Mouse (Mus musculus): ENCODE results near the gene Serac1. TPM values are rescaled to one million over a fixed set of nuclear protein-coding genes. Genes with fewer than 3 reads are reported as not detected.

Gene Serac1
- polyA plus RNA-seq (2012; rRNA removed) = 4.1 and 4.3 TPM in 2 replicates

- TF ChIP-seq POLR2A (IDR thresholded peaks at IDR 0.05; ENCODE audit: low read depth, low read length) = peak; percentile 42
- TF ChIP-seq CTCF (conservative IDR thresholded peaks at IDR 0.05; ENCODE audit: insufficient read depth, insufficient read length, low read depth, low read length) = no peak
- no peaks in the 10 kb centered on the region for H3K27me3 ChIP-seq (replicated peaks; ENCODE audit: control insufficient read depth, insufficient read depth, low read length)
- DNase-seq = peak; percentile 99
- H3K36me3 ChIP-seq (ENCODE audit: control insufficient read depth, insufficient read depth, low read length) = no peaks in the 10 kb centered on the region
- H3K4me1 ChIP-seq (ENCODE audit: control insufficient read depth, insufficient read depth, low read length) = no peaks in the 10 kb centered on the region
- peak within 1 kb of the TSS; percentile 85 for H3K4me3 ChIP-seq (ENCODE audit: insufficient read depth, low read depth, low read length)
- H3K27ac ChIP-seq (ENCODE audit: insufficient read depth, low read depth, low read length) = peak within 1 kb of the TSS; percentile 61
- under 1% methylated on average over 69 of the region's 70 CpGs for WGBS
These were observed at the start of gene Serac1, which contains the start of gene Gtf2h5 for GRCm38 (mm10) chr17:6079287-6080122. TSS of gene Serac1 (minus strand) at chr17:6079741. TSS of gene Gtf2h5 (plus strand) at chr17:6079786.

GRCm38 (mm10) chr17:6128039-6128438 lies 48.5 kb upstream of the Serac1 start:
- no peak overlapping the region for H3K27ac ChIP-seq (ENCODE audit: insufficient read depth, low read depth, low read length)
- TF ChIP-seq POLR2A (IDR thresholded peaks at IDR 0.05; ENCODE audit: low read depth, low read length) (no peak), CTCF (conservative IDR thresholded peaks at IDR 0.05; ENCODE audit: insufficient read depth, insufficient read length, low read depth, low read length) (no peak)
- no peaks in the 10 kb centered on the region; the same call in 1 of the 2 replicates for H3K4me1 ChIP-seq (ENCODE audit: control insufficient read depth, insufficient read depth, low read length)
- no peak for DNase-seq
- H3K27me3 ChIP-seq (replicated peaks; ENCODE audit: control insufficient read depth, insufficient read depth, low read length) = no peaks in the 10 kb centered on the region
- no peaks in the 10 kb centered on the region for H3K36me3 ChIP-seq (ENCODE audit: control insufficient read depth, insufficient read depth, low read length)
- no peak overlapping the region for H3K4me3 ChIP-seq (ENCODE audit: insufficient read depth, low read depth, low read length)
- WGBS = 52% methylated on average over 3 of the region's 3 CpGs

GRCm38 (mm10) chr17:6125441-6125840 lies 45.9 kb upstream of the Serac1 start:
- Histone ChIP-seq H3K4me3 (ENCODE audit: insufficient read depth, low read depth, low read length) (no peak overlapping the region), H3K27ac (ENCODE audit: insufficient read depth, low read depth, low read length) (no peak overlapping the region), H3K27me3 (replicated peaks; ENCODE audit: control insufficient read depth, insufficient read depth, low read length) (no peaks in the 10 kb centered on the region), H3K36me3 (ENCODE audit: control insufficient read depth, insufficient read depth, low read length) (peaks cover 1% of the 10 kb centered on the region; the same call in 1 of the 2 replicates), H3K4me1 (ENCODE audit: control insufficient read depth, insufficient read depth, low read length) (no peaks in the 10 kb centered on the region; the same call in 1 of the 2 replicates)
- no peak for TF ChIP-seq CTCF (conservative IDR thresholded peaks at IDR 0.05; ENCODE audit: insufficient read depth, insufficient read length, low read depth, low read length)
- TF ChIP-seq POLR2A (IDR thresholded peaks at IDR 0.05; ENCODE audit: low read depth, low read length) = no peak
- DNase-seq = no peak
- 95% methylated on average over 3 of the region's 3 CpGs for WGBS

GRCm38 (mm10) chr17:6123776-6124175 lies 44.2 kb upstream of the Serac1 start:
- Histone ChIP-seq H3K4me1 (ENCODE audit: control insufficient read depth, insufficient read depth, low read length) (no peaks in the 10 kb centered on the region; the same call in 1 of the 2 replicates), H3K36me3 (ENCODE audit: control insufficient read depth, insufficient read depth, low read length) (peaks cover 1% of the 10 kb centered on the region; the same call in 1 of the 2 replicates), H3K27ac (ENCODE audit: insufficient read depth, low read depth, low read length) (no peak overlapping the region), H3K27me3 (replicated peaks; ENCODE audit: control insufficient read depth, insufficient read depth, low read length) (no peaks in the 10 kb centered on the region), H3K4me3 (ENCODE audit: insufficient read depth, low read depth, low read length) (no peak overlapping the region)
- 90% methylated on average over 4 of the region's 4 CpGs for WGBS
- DNase-seq = no peak
- no peak for TF ChIP-seq POLR2A (IDR thresholded peaks at IDR 0.05; ENCODE audit: low read depth, low read length)
- TF ChIP-seq CTCF (conservative IDR thresholded peaks at IDR 0.05; ENCODE audit: insufficient read depth, insufficient read length, low read depth, low read length) = no peak

- Histone ChIP-seq H3K4me1 (ENCODE audit: control insufficient read depth, insufficient read depth, low read length) (no peaks in the 10 kb centered on the region; the same call in 1 of the 2 replicates), H3K36me3 (ENCODE audit: control insufficient read depth, insufficient read depth, low read length) (peaks cover 1% of the 10 kb centered on the region; the same call in 1 of the 2 replicates), H3K27ac (ENCODE audit: insufficient read depth, low read depth, low read length) (no peak overlapping the region), H3K27me3 (replicated peaks; ENCODE audit: control insufficient read depth, insufficient read depth, low read length) (no peaks in the 10 kb centered on the region), H3K4me3 (ENCODE audit: insufficient read depth, low read depth, low read length) (no peak overlapping the region)
- no peak for DNase-seq
- 91% methylated on average over 4 of the region's 4 CpGs for WGBS
- TF ChIP-seq CTCF (conservative IDR thresholded peaks at IDR 0.05; ENCODE audit: insufficient read depth, insufficient read length, low read depth, low read length) (no peak), POLR2A (IDR thresholded peaks at IDR 0.05; ENCODE audit: low read depth, low read length) (no peak)
These were observed 39.3 kb upstream of the Serac1 start for GRCm38 (mm10) chr17:6118861-6119260.

GRCm38 (mm10) chr17:6117917-6118316 lies 38.4 kb upstream of the Serac1 start:
- H3K4me1 ChIP-seq (ENCODE audit: control insufficient read depth, insufficient read depth, low read length) = no peaks in the 10 kb centered on the region; the same call in 1 of the 2 replicates
- no peaks in the 10 kb centered on the region for H3K27me3 ChIP-seq (replicated peaks; ENCODE audit: control insufficient read depth, insufficient read depth, low read length)
- no peak for TF ChIP-seq POLR2A (IDR thresholded peaks at IDR 0.05; ENCODE audit: low read depth, low read length)
- no peak for TF ChIP-seq CTCF (conservative IDR thresholded peaks at IDR 0.05; ENCODE audit: insufficient read depth, insufficient read length, low read depth, low read length)
- DNase-seq = no peak
- H3K27ac ChIP-seq (ENCODE audit: insufficient read depth, low read depth, low read length) = no peak overlapping the region
- 89% methylated on average over 3 of the region's 3 CpGs for WGBS
- no peak overlapping the region for H3K4me3 ChIP-seq (ENCODE audit: insufficient read depth, low read depth, low read length)
- peaks cover 1% of the 10 kb centered on the region; the same call in 1 of the 2 replicates for H3K36me3 ChIP-seq (ENCODE audit: control insufficient read depth, insufficient read depth, low read length)

- peaks cover 1% of the 10 kb centered on the region; the same call in 1 of the 2 replicates for H3K36me3 ChIP-seq (ENCODE audit: control insufficient read depth, insufficient read depth, low read length)
- no peak overlapping the region for H3K4me3 ChIP-seq (ENCODE audit: insufficient read depth, low read depth, low read length)
- H3K4me1 ChIP-seq (ENCODE audit: control insufficient read depth, insufficient read depth, low read length) = no peaks in the 10 kb centered on the region; the same call in 1 of the 2 replicates
- no peak for TF ChIP-seq POLR2A (IDR thresholded peaks at IDR 0.05; ENCODE audit: low read depth, low read length)
- no peak for TF ChIP-seq CTCF (conservative IDR thresholded peaks at IDR 0.05; ENCODE audit: insufficient read depth, insufficient read length, low read depth, low read length)
- no peak for DNase-seq
- H3K27ac ChIP-seq (ENCODE audit: insufficient read depth, low read depth, low read length) = no peak overlapping the region
- 77% methylated on average over 4 of the region's 4 CpGs for WGBS
- no peaks in the 10 kb centered on the region for H3K27me3 ChIP-seq (replicated peaks; ENCODE audit: control insufficient read depth, insufficient read depth, low read length)
These were observed 37.7 kb upstream of the Serac1 start for GRCm38 (mm10) chr17:6117148-6117725.
